In genomic region chr14:105668969-105669368, GRCm38 (mm10) we compare ENCODE assay signal across 9 mouse cellular contexts.
DNase-seq lines count a peak whose midpoint lies in the region; ATAC-seq and TF ChIP-seq lines count a peak whose summit lies in the region.
"Had no signal": no experiment of that assay in that cellular context is flagged by ENCODE, and none has a peak within 500 bp of the region (broad histone marks: within the 10 kb centered on the region; RNA-seq: fewer than 3 reads in every experiment).

No protein-coding gene starts in this region.

- no peaks in the 10 kb centered on the region for H3K9me3 ChIP-seq in lung, embryonic 14.5 days (ENCODE audit: low read depth, low read length)
- H3K9me3 ChIP-seq in hindbrain, embryonic 13.5 days = no peaks in the 10 kb centered on the region

- no peak for TF ChIP-seq POLR2A in lung, adult 2 months (IDR thresholded peaks at IDR 0.05; ENCODE audit: borderline replicate concordance, extremely low read depth, low read depth, low read length)

- no peak for TF ChIP-seq CTCF in lung, embryonic 14.5 days (IDR thresholded peaks at IDR 0.05; ENCODE audit: low read depth)
- TF ChIP-seq CTCF in lung, adult 2 months (IDR thresholded peaks at IDR 0.05; ENCODE audit: insufficient read depth, low read length) = no peak

- no peaks in the 10 kb centered on the region for H3K4me1 ChIP-seq in lung, embryonic 14.5 days (ENCODE audit: insufficient read depth)
- no peaks in the 10 kb centered on the region for H3K4me1 ChIP-seq in lung, adult 2 months (ENCODE audit: control insufficient read depth, insufficient read depth, low read length)
- H3K4me1 ChIP-seq in hindbrain, embryonic 13.5 days (replicated peaks) = peaks cover 13% of the 10 kb centered on the region

- no peak overlapping the region for H3K9ac ChIP-seq in lung, embryonic 14.5 days
- no peak overlapping the region for H3K9ac ChIP-seq in hindbrain, embryonic 13.5 days
- H3K9ac ChIP-seq: liver, embryonic 14.5 days had no signal

- no peaks in the 10 kb centered on the region for H3K36me3 ChIP-seq in lung, embryonic 14.5 days (ENCODE audit: insufficient read depth)
- H3K36me3 ChIP-seq in hindbrain, embryonic 13.5 days = no peaks in the 10 kb centered on the region
- no peaks in the 10 kb centered on the region for H3K36me3 ChIP-seq in macrophage (ENCODE audit: inconsistent target)

- H3K79me2 ChIP-seq in macrophage (ENCODE audit: inconsistent target) = no peaks in the 10 kb centered on the region

- no peak for ATAC-seq in lung, embryonic 14.5 days (ENCODE audit: insufficient read depth)
- ATAC-seq in hindbrain, embryonic 13.5 days (ENCODE audit: low FRiP score) = peak; percentile 71; the same call in 1 of the 2 replicates

- DNase-seq in lung, embryonic 14.5 days = peak; percentile 7
- no peak for DNase-seq in lung, adult 2 months
- DNase-seq in brain, adult 2 months (ENCODE audit: low read depth, low spot score) = peak; percentile 98
- DNase-seq in frontal cortex, adult 2 months (ENCODE audit: extremely low spot score in 1 of 2, low spot score in 1 of 2) = peak; percentile 91
- peak; percentile 96 for DNase-seq in telencephalon, adult 2 months (ENCODE audit: low read depth, low spot score)
- no peak for DNase-seq in testis, postnatal 10 days (ENCODE audit: low spot score)

- H3K27me3 ChIP-seq in lung, embryonic 14.5 days (ENCODE audit: insufficient read depth, low read length) = no peaks in the 10 kb centered on the region
- no peaks in the 10 kb centered on the region for H3K27me3 ChIP-seq in hindbrain, embryonic 13.5 days

- no peak overlapping the region for H3K4me3 ChIP-seq in lung, embryonic 14.5 days (ENCODE audit: low read depth, low read length)
- H3K4me3 ChIP-seq in lung, adult 2 months (replicated peaks; ENCODE audit: extremely low read depth, low read depth, low read length) = no peak overlapping the region
- H3K4me3 ChIP-seq in hindbrain, embryonic 13.5 days = no peak overlapping the region
- no peak overlapping the region for H3K4me3 ChIP-seq in macrophage (ENCODE audit: inconsistent target)

- WGBS in lung, embryonic 14.5 days = 34% methylated on average over 11 of the region's 11 CpGs
- WGBS in lung, adult 2 months = 25% methylated on average over 11 of the region's 11 CpGs
- WGBS in hindbrain, embryonic 13.5 days = 21% methylated on average over 11 of the region's 11 CpGs
- 4% methylated on average over 11 of the region's 11 CpGs for WGBS in macrophage (ENCODE audit: missing documents)

- H3K4me2 ChIP-seq in lung, embryonic 14.5 days = no peak overlapping the region
- peak overlapping the region; percentile 27 for H3K4me2 ChIP-seq in hindbrain, embryonic 13.5 days

- H3K27ac ChIP-seq in lung, embryonic 14.5 days (ENCODE audit: low read depth) = no peak overlapping the region
- H3K27ac ChIP-seq in hindbrain, embryonic 13.5 days = peak overlapping the region; percentile 52
- H3K27ac ChIP-seq in macrophage = peak overlapping the region; percentile 54
- H3K27ac ChIP-seq: liver, embryonic 14.5 days had no signal

Comparison
In these comparisons a context has a peak if more than half of its experiments do, and no peak if none do; other contexts are left out.
1. DNase-seq: peak in lung, embryonic 14.5 days (single experiment), brain, adult 2 months (single experiment), frontal cortex, adult 2 months (2 of 2) and telencephalon, adult 2 months (single experiment); none in lung, adult 2 months (single experiment) and testis, postnatal 10 days (single experiment).